Mouse (Mus musculus) embryonic facial prominence, embryonic 11.5 days (tissue): ENCODE measurements around the gene Hsd17b3. TPM values are rescaled to one million over a fixed set of nuclear protein-coding genes. Genes with fewer than 3 reads are reported as not detected.

ENCODE experiments used
- ATAC-seq: fragments of 200-750 bp; cut with Nextera tagmentation; replicated peaks from 2 replicates; pipeline ENCODE4 v1.8.0; 2017; ENCODE audit warnings: low read depth; ENCODE audit not compliant: insufficient number of reproducible peaks, low FRiP score, low TSS enrichment
- DNase-seq: peaks from one replicate; pipeline ENCODE4 v3.0.0-alpha.2; 2015; ENCODE audit warnings: low spot score
- H3K27ac ChIP-seq: fragments of 300-500 bp; sonication (generic); replicated peaks from 2 replicates; pipeline ENCODE4 v1.5.1; 2014; ENCODE audit warnings: mild to moderate bottlenecking, low read depth, low read length, control low read depth
- H3K27me3 ChIP-seq: fragments of 300-500 bp; sonication (generic); 2 replicates; pipeline ENCODE4 v1.6.1; 2014; ENCODE audit warnings: mild to moderate bottlenecking, low read length, moderate library complexity, mixed read lengths; ENCODE audit not compliant: control insufficient read depth, insufficient read depth
- H3K36me3 ChIP-seq: fragments of 300-500 bp; sonication (generic); replicated peaks from 2 replicates; pipeline ENCODE4 v1.6.1; 2014; ENCODE audit warnings: low read depth, mild to moderate bottlenecking, low read length, moderate library complexity, mixed read lengths; ENCODE audit not compliant: control insufficient read depth, insufficient read depth
- H3K4me1 ChIP-seq: fragments of 300-500 bp; sonication (generic); 2 replicates; pipeline ENCODE4 v1.6.1; 2014; ENCODE audit warnings: low read length, mixed read lengths; ENCODE audit not compliant: control insufficient read depth, insufficient read depth
- H3K4me2 ChIP-seq: fragments of 300-500 bp; sonication (generic); 2 replicates; pipeline ENCODE4 v1.6.1; 2014; ENCODE audit warnings: low read depth, mild to moderate bottlenecking, control low read depth, low read length, moderate library complexity
- H3K4me3 ChIP-seq: fragments of 300-500 bp; sonication (generic); 2 replicates; pipeline ENCODE4 v1.5.1; 2014; ENCODE audit warnings: low read depth, low read length, control low read depth
- H3K9ac ChIP-seq: fragments of 300-500 bp; sonication (generic); replicated peaks from 2 replicates; pipeline ENCODE4 v1.6.1; 2014; ENCODE audit warnings: mild to moderate bottlenecking, control low read depth, low read length
- H3K9me3 ChIP-seq: fragments of 300-500 bp; sonication (generic); replicated peaks from 2 replicates; pipeline ENCODE4 v1.6.1; 2016; ENCODE audit warnings: mild to moderate bottlenecking, low read length, inconsistent platforms, mixed read lengths; ENCODE audit not compliant: control insufficient read depth
- WGBS: fragments of 180-500 bp; shearing (Covaris S2); extraction: QIAGEN DNeasy Blood & Tissue Kit; methylation state at CpG from one replicate; pipeline ENCODE4 v1.1.7; 2014; 5-methylcytosine and 5-hydroxymethylcytosine counted together
- polyA plus RNA-seq: library from polyadenylated mRNA; unstranded; fragments of >200 nt; fragmentation: Nextera tagmentation; extraction: Ambion mirVana; gene quantifications from 2 replicates; pipeline ENCODE4 v1.2.1, GENCODE M21; 2014

Gene Hsd17b3
- polyA plus RNA-seq, 1 experiment from 2014 or later, result not detected

- DNase-seq (peak; percentile 90), ATAC-seq (peak; percentile 62; the same call in 1 of the 2 replicates)
- Histone ChIP-seq H3K4me2 (no peak overlapping the region), H3K4me3 (no peak overlapping the region), H3K36me3 (no peaks in the 10 kb centered on the region), H3K4me1 (no peaks in the 10 kb centered on the region), H3K9me3 (no peaks in the 10 kb centered on the region), H3K27me3 (no peaks in the 10 kb centered on the region), H3K27ac (no peak overlapping the region), H3K9ac (no peak overlapping the region)
- 5% methylated on average over 1 of the region's 1 CpGs for WGBS
Measured at GRCm38 (mm10) chr13:64093341-64093740, 4.3 kb upstream of the Hsd17b3 start.

GRCm38 (mm10) chr13:64092752-64093151 is 3.7 kb upstream of the Hsd17b3 start:
- no peak for DNase-seq
- Histone ChIP-seq H3K4me1 (no peaks in the 10 kb centered on the region), H3K9me3 (no peaks in the 10 kb centered on the region), H3K27ac (no peak overlapping the region), H3K4me2 (no peak overlapping the region), H3K27me3 (no peaks in the 10 kb centered on the region), H3K4me3 (no peak overlapping the region), H3K9ac (no peak overlapping the region), H3K36me3 (no peaks in the 10 kb centered on the region)
- 64% methylated on average over 6 of the region's 6 CpGs for WGBS
- no peak for ATAC-seq

GRCm38 (mm10) chr13:64092141-64092540 is 3.1 kb upstream of the Hsd17b3 start:
- no peak overlapping the region for H3K4me2 ChIP-seq
- H3K27ac ChIP-seq, result no peak overlapping the region
- no peaks in the 10 kb centered on the region for H3K36me3 ChIP-seq
- ATAC-seq (no peak), DNase-seq (no peak)
- 57% methylated on average over 3 of the region's 3 CpGs for WGBS
- H3K27me3 ChIP-seq, result no peaks in the 10 kb centered on the region
- H3K9me3 ChIP-seq, result no peaks in the 10 kb centered on the region
- no peaks in the 10 kb centered on the region for H3K4me1 ChIP-seq
- H3K4me3 ChIP-seq, result no peak overlapping the region
- H3K9ac ChIP-seq, result no peak overlapping the region

- Histone ChIP-seq H3K27ac (no peak overlapping the region), H3K36me3 (no peaks in the 10 kb centered on the region), H3K9me3 (no peaks in the 10 kb centered on the region), H3K4me2 (no peak overlapping the region), H3K27me3 (no peaks in the 10 kb centered on the region), H3K9ac (no peak overlapping the region), H3K4me3 (no peak overlapping the region), H3K4me1 (no peaks in the 10 kb centered on the region)
- ATAC-seq, result no peak
- 74% methylated on average over 7 of the region's 7 CpGs for WGBS
- no peak for DNase-seq
Measured at GRCm38 (mm10) chr13:64091006-64091405, 2.0 kb upstream of the Hsd17b3 start.

GRCm38 (mm10) chr13:64090278-64090677 is 1.2 kb upstream of the Hsd17b3 start:
- DNase-seq (no peak), ATAC-seq (no peak)
- H3K36me3 ChIP-seq, result no peaks in the 10 kb centered on the region
- H3K4me2 ChIP-seq, result no peak overlapping the region
- no peak overlapping the region for H3K4me3 ChIP-seq
- no peaks in the 10 kb centered on the region for H3K27me3 ChIP-seq
- no peaks in the 10 kb centered on the region for H3K4me1 ChIP-seq
- H3K27ac ChIP-seq, result no peak overlapping the region
- 82% methylated on average over 5 of the region's 5 CpGs for WGBS
- H3K9ac ChIP-seq, result no peak overlapping the region
- H3K9me3 ChIP-seq, result no peaks in the 10 kb centered on the region

GRCm38 (mm10) chr13:64088057-64088456 is 973 bp downstream of the Hsd17b3 start:
- H3K36me3 ChIP-seq, result no peaks in the 10 kb centered on the region
- no peak overlapping the region for H3K9ac ChIP-seq
- DNase-seq (no peak), ATAC-seq (no peak; the same call in 1 of the 2 replicates)
- H3K27me3 ChIP-seq, result no peaks in the 10 kb centered on the region
- H3K27ac ChIP-seq, result no peak overlapping the region
- H3K4me1 ChIP-seq, result no peaks in the 10 kb centered on the region
- WGBS, result 82% methylated on average over 7 of the region's 7 CpGs
- no peak overlapping the region for H3K4me2 ChIP-seq
- no peaks in the 10 kb centered on the region for H3K9me3 ChIP-seq
- H3K4me3 ChIP-seq, result no peak overlapping the region

GRCm38 (mm10) chr13:64086036-64086435 is 3.0 kb downstream of the Hsd17b3 start:
- Histone ChIP-seq H3K9ac (no peak overlapping the region), H3K36me3 (no peaks in the 10 kb centered on the region), H3K4me3 (no peak overlapping the region), H3K27me3 (no peaks in the 10 kb centered on the region), H3K9me3 (no peaks in the 10 kb centered on the region), H3K27ac (no peak overlapping the region), H3K4me2 (no peak overlapping the region), H3K4me1 (no peaks in the 10 kb centered on the region)
- ATAC-seq (no peak), DNase-seq (no peak)
- 87% methylated on average over 5 of the region's 5 CpGs for WGBS

GRCm38 (mm10) chr13:64083331-64083730 is 5.7 kb downstream of the Hsd17b3 start:
- Histone ChIP-seq H3K36me3 (no peaks in the 10 kb centered on the region), H3K4me3 (no peak overlapping the region), H3K4me2 (no peak overlapping the region), H3K27me3 (no peaks in the 10 kb centered on the region), H3K9me3 (no peaks in the 10 kb centered on the region), H3K9ac (no peak overlapping the region), H3K4me1 (no peaks in the 10 kb centered on the region), H3K27ac (no peak overlapping the region)
- ATAC-seq (no peak), DNase-seq (no peak)
- WGBS, result 85% methylated on average over 3 of the region's 3 CpGs
